Mouse (Mus musculus): ENCODE measurements around the gene Ciart.

DNA sequence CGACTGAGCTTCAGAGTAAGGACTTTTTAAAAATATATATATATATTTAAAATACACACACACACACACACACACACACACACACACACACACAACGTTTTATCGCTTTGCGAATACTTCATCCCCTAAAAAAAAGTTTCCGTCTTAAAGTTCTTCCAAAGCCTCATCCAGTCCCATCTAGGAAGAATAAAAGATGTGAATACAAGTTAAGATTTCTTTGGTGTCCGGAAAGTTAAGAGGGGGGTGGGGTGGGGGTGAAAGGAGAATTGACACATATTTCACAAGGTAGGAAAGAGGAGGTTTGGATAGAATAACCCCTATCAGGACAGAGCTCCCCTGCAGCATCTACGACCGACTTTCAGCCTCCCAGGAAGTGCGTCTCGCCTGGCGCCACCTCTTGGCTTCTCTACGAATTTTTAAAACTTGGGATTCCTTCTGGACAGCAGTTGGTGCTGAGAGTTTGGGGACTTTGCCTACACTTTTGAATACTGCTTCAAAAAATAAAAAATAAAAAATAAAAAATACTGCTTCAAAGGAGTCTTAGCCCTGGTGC is 24.0 kb upstream of the Ciart start:
- TF ChIP-seq EP300 (IDR thresholded peaks at IDR 0.05; ENCODE audit: low read length) (no peak), CTCF (conservative IDR thresholded peaks at IDR 0.05 in 1 of 2, IDR thresholded peaks at IDR 0.05 in 1 of 2; ENCODE audit: low read depth in 2 of 2, low read length in 2 of 2) (peak in 1 of 2 experiments; percentile 74; a peak in 3 of 4 replicates), MAX (IDR thresholded peaks at IDR 0.05; ENCODE audit: low read length) (no peak), POLR2AphosphoS2 (IDR thresholded peaks at IDR 0.05; ENCODE audit: low read depth, low read length) (no peak), SMC3 (IDR thresholded peaks at IDR 0.05; ENCODE audit: low read depth, low read length) (peak; percentile 59), POLR2A (IDR thresholded peaks at IDR 0.05; ENCODE audit: low read depth, low read length) (no peak)
